Mouse (Mus musculus) heart, postnatal 0 days (tissue): Measurements from ENCODE around the gene Edil3.

ENCODE experiments used
- CTCF ChIP-seq: IDR thresholded peaks from 2 replicates; pipeline ENCODE4 v1.5.1; 2016; ENCODE audit warnings: antibody characterized with exemption, control low read depth, low read depth
- EP300 ChIP-seq: IDR thresholded peaks from 2 replicates; pipeline ENCODE4 v1.6.1; 2016; ENCODE audit warnings: antibody characterized with exemption, low read depth

DNA sequence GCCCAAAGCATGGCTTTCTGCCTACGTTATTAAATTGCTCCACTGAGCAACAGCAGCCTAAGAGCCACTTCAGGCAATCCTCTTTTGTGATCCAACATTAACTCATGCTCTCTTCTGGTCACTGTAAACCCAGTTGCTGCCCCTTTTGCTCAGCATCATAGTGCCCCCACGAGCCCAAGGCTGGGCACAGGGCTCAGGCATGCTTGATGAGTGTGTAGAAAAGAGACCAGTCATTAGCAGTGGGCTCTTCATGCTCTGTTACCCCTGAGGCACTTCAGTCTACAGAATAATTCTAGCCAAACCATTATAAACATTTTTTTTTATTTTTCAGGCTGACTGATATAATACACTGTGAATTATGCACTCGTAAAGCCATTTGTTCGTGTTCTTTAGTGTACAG lies 517.8 kb downstream of the Edil3 start:
- no peak for TF ChIP-seq EP300
- TF ChIP-seq CTCF = no peak
